Mouse (Mus musculus): Measurements from ENCODE around the gene Gm10142. TPM values are rescaled to one million over a fixed set of nuclear protein-coding genes. Genes with fewer than 3 reads are reported as not detected.
"Not testable (repeated sequence)": the region's sequence is repeated elsewhere in the genome, so short reads cannot be mapped to it uniquely, and the experiment has no call there.

Gm10142 gene
- polyA plus RNA-seq (2016; fragmentation: Nextera tagmentation; extraction: Ambion mirVana), result not detected in 2 replicates

- peaks cover 11% of the 10 kb centered on the region; the same call in 1 of the 2 replicates for H3K9me3 ChIP-seq
- H3K4me3 ChIP-seq, result no peak within 1 kb of the TSS
- no peaks in the 10 kb centered on the region for H3K4me1 ChIP-seq
- DNase-seq (ENCODE audit: extremely low spot score, low spot score), result no peak
- H3K27ac ChIP-seq, result no peak within 1 kb of the TSS
- 90% methylated on average over 1 of the region's 1 CpGs for WGBS
- no peaks in the 10 kb centered on the region for H3K36me3 ChIP-seq (replicated peaks)
- H3K27me3 ChIP-seq (ENCODE audit: poor library complexity, severe bottlenecking), result no peaks in the 10 kb centered on the region
Measured at GRCm38 (mm10) chr10:77715507-77715906, at the start of gene Gm10142. Gene Gm10142 (plus strand): TSS chr10:77715807.

GRCm38 (mm10) chr10:77666342-77666741 is 49.3 kb upstream of the Gm10142 start:
- no peak for DNase-seq (ENCODE audit: extremely low spot score, low spot score)
- WGBS, result 89% methylated on average over 8 of the region's 8 CpGs
- H3K36me3 ChIP-seq (replicated peaks), result no peaks in the 10 kb centered on the region

GRCm38 (mm10) chr10:77667402-77667801 is 48.2 kb upstream of the Gm10142 start:
- 88% methylated on average over 4 of the region's 4 CpGs for WGBS
- DNase-seq (ENCODE audit: extremely low spot score, low spot score), result no peak
- Histone ChIP-seq H3K9me3 (no peaks in the 10 kb centered on the region), H3K27ac (no peak overlapping the region), H3K36me3 (replicated peaks) (no peaks in the 10 kb centered on the region), H3K27me3 (ENCODE audit: poor library complexity, severe bottlenecking) (peaks cover 5% of the 10 kb centered on the region; the same call in 1 of the 2 replicates), H3K4me1 (no peaks in the 10 kb centered on the region), H3K4me3 (no peak overlapping the region)

More at GRCm38 (mm10) chr10:77666342-77666741, 49.3 kb upstream of the Gm10142 start:
- no peaks in the 10 kb centered on the region for H3K4me1 ChIP-seq
- H3K27me3 ChIP-seq (ENCODE audit: poor library complexity, severe bottlenecking), result peaks cover 5% of the 10 kb centered on the region; the same call in 1 of the 2 replicates
- H3K9me3 ChIP-seq, result peaks cover under 1% of the 10 kb centered on the region; the same call in 1 of the 2 replicates
- H3K27ac ChIP-seq, result no peak overlapping the region
- H3K4me3 ChIP-seq, result no peak overlapping the region

GRCm38 (mm10) chr10:77670710-77671109 is 44.9 kb upstream of the Gm10142 start:
- peaks cover 13% of the 10 kb centered on the region for H3K27me3 ChIP-seq (ENCODE audit: poor library complexity, severe bottlenecking)
- H3K4me3 ChIP-seq, result no peak overlapping the region
- DNase-seq (ENCODE audit: extremely low spot score, low spot score), result no peak
- H3K9me3 ChIP-seq, result no peaks in the 10 kb centered on the region
- no peaks in the 10 kb centered on the region for H3K36me3 ChIP-seq (replicated peaks)
- 79% methylated on average over 4 of the region's 4 CpGs for WGBS
- peaks cover 24% of the 10 kb centered on the region for H3K4me1 ChIP-seq
- peak overlapping the region; percentile 41; the same call in 1 of the 2 replicates for H3K27ac ChIP-seq

- H3K36me3 ChIP-seq (replicated peaks), result no peaks in the 10 kb centered on the region
- DNase-seq (ENCODE audit: extremely low spot score, low spot score), result no peak
- peaks cover 24% of the 10 kb centered on the region for H3K4me1 ChIP-seq
- 0 out of 2 replicates have a peak overlapping the region, but pooled peaks have one; percentile 41 for H3K27ac ChIP-seq
- WGBS, result 83% methylated on average over 4 of the region's 4 CpGs
- H3K9me3 ChIP-seq, result no peaks in the 10 kb centered on the region
- peaks cover 21% of the 10 kb centered on the region for H3K27me3 ChIP-seq (ENCODE audit: poor library complexity, severe bottlenecking)
- H3K4me3 ChIP-seq, result no peak overlapping the region
Measured at GRCm38 (mm10) chr10:77671519-77671918, 44.1 kb upstream of the Gm10142 start.

DNA sequence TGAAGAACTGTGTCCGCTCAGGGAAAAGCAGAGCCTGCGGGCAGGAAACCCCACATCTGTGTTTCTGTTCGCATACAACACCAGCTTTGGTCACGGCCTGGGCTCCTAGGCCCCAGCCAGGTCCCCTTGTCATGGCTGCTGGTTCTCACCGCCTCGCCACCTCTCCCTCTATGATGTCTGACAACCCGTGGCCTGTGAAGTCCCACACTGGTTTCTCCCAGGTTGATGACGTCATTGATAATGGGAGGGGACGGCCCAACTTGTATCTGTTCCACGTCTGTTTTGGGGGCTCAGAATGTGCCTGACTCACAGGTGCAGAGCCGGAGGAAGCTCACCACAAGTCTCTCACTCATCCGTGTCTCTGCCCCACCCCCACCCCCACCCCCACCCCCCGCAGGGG is 41.8 kb upstream of the Gm10142 start:
- DNase-seq (ENCODE audit: extremely low spot score, low spot score), result no peak
- Histone ChIP-seq H3K9me3 (no peaks in the 10 kb centered on the region), H3K27ac (no peak overlapping the region), H3K27me3 (ENCODE audit: poor library complexity, severe bottlenecking) (peaks cover 43% of the 10 kb centered on the region), H3K4me1 (peaks cover 42% of the 10 kb centered on the region), H3K4me3 (no peak overlapping the region), H3K36me3 (replicated peaks) (no peaks in the 10 kb centered on the region)
- WGBS, result 60% methylated on average over 13 of the region's 13 CpGs

- peak; percentile 55 for DNase-seq (ENCODE audit: extremely low spot score, low spot score)
- WGBS, result under 1% methylated on average over 35 of the region's 35 CpGs
- Histone ChIP-seq H3K36me3 (replicated peaks) (no peaks in the 10 kb centered on the region), H3K4me3 (peak overlapping the region; percentile 52), H3K9me3 (no peaks in the 10 kb centered on the region), H3K27me3 (ENCODE audit: poor library complexity, severe bottlenecking) (peaks cover 56% of the 10 kb centered on the region), H3K27ac (peak overlapping the region; percentile 78), H3K4me1 (peaks cover 48% of the 10 kb centered on the region)
Measured at GRCm38 (mm10) chr10:77677562-77677961, 38.0 kb upstream of the Gm10142 start.

GRCm38 (mm10) chr10:77682994-77683393 is 32.6 kb upstream of the Gm10142 start:
- no peak for DNase-seq (ENCODE audit: extremely low spot score, low spot score)
- Histone ChIP-seq H3K27me3 (ENCODE audit: poor library complexity, severe bottlenecking) (peaks cover 74% of the 10 kb centered on the region), H3K27ac (no peak overlapping the region), H3K36me3 (replicated peaks) (no peaks in the 10 kb centered on the region), H3K4me3 (no peak overlapping the region), H3K9me3 (no peaks in the 10 kb centered on the region), H3K4me1 (peaks cover 45% of the 10 kb centered on the region)
- WGBS, result 84% methylated on average over 7 of the region's 7 CpGs

- H3K9me3 ChIP-seq, result no peaks in the 10 kb centered on the region
Measured at GRCm38 (mm10) chr10:77684181-77684580, 31.4 kb upstream of the Gm10142 start.

DNA sequence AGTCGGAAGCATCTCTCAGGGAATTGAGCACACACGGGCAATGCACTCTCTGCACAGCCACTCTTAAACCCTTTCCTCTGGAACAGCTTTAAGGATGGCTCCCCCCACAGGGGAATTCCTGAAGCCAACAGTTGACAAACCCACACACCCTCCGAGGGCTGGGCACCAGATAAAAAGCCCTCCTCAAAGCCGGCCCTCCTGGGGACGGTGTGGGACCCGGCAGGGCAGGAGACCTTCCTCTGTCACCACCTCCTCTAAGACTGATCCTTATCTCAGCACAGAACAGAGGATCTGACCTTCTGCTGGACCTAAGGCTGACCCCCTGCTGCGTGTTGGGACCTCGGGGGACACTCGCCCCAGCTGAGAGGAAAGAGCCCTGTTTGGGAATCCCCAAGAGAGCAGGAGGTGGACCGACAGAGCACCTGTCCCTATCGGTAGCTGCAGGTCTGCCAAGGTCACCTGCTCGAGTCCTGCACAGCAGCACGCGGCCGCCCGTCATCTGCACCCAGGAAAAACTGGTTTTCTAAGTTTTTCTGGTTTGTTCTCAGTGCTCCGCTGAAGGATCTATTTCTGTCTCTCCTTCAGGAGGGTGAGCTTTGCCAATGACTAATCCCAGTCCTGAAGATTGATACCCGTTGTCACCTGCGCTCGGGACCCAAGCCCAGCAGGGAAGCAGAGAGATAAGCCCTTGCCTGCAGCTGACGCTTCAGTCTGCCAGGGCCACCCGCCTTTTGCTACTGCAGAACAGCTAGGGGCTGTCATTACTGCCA is 29.5 kb upstream of the Gm10142 start, which contains the start of gene Tspear:
Gene Tspear (plus strand): TSS at position 675 of the 770 bp plus-strand sequence.
- peaks cover 54% of the 10 kb centered on the region for H3K4me1 ChIP-seq
- no peak within 1 kb of the TSS for H3K27ac ChIP-seq
- no peaks in the 10 kb centered on the region for H3K9me3 ChIP-seq
- no peak for DNase-seq (ENCODE audit: extremely low spot score, low spot score)
- 6% methylated on average over 22 of the region's 22 CpGs for whole genome bisulfite sequencing
- no peaks in the 10 kb centered on the region for H3K36me3 ChIP-seq (replicated peaks)
- no peak within 1 kb of the TSS for H3K4me3 ChIP-seq
- H3K27me3 ChIP-seq (ENCODE audit: poor library complexity, severe bottlenecking), result peaks cover 78% of the 10 kb centered on the region

More at GRCm38 (mm10) chr10:77684181-77684580, 31.4 kb upstream of the Gm10142 start:
- DNase-seq (ENCODE audit: extremely low spot score, low spot score), result no peak
- H3K27me3 ChIP-seq (ENCODE audit: poor library complexity, severe bottlenecking), result peaks cover 74% of the 10 kb centered on the region
- no peak overlapping the region for H3K27ac ChIP-seq
- H3K4me3 ChIP-seq, result no peak overlapping the region
- WGBS, result 40% methylated on average over 8 of the region's 8 CpGs
- no peaks in the 10 kb centered on the region for H3K36me3 ChIP-seq (replicated peaks)
- H3K4me1 ChIP-seq, result peaks cover 43% of the 10 kb centered on the region

GRCm38 (mm10) chr10:77687021-77687420 is 28.6 kb upstream of the Gm10142 start:
- 22% methylated on average over 10 of the region's 10 CpGs for WGBS
- no peak for DNase-seq (ENCODE audit: extremely low spot score, low spot score)
- peaks cover 54% of the 10 kb centered on the region for H3K4me1 ChIP-seq

DNA sequence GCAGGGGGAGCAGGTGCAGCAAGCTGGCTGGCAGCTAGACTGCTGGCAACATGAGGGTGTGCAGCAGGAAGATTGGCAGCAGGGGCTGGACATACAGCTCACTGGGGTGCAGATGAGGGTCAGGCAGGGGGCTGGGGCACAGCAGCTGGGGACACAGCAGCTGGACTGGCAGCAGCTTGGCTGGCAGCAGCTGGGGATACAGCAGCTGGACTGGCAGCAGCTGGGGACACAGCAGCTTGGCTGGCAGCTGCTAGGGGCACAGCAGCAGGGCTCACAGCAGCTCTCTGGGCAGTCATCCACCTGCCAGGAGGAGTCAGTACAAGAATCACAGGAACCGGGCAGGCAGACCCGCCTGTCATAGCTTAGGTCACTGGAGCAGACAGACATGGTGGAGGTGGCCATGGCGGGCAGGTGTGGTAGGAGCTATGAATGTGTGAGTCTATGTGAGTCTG is 25.2 kb upstream of the Gm10142 start, which contains the start of gene Gm19402:
Gene Gm19402 (minus strand): TSS at position 402 of the 452 bp plus-strand sequence.
- peaks cover 47% of the 10 kb centered on the region for H3K4me1 ChIP-seq
- H3K27ac ChIP-seq, result peak within 1 kb of the TSS; percentile 35; the same call in 1 of the 2 replicates
- 60% methylated on average over 3 of the region's 3 CpGs for WGBS

More at GRCm38 (mm10) chr10:77687021-77687420, 28.6 kb upstream of the Gm10142 start:
- H3K36me3 ChIP-seq (replicated peaks), result no peaks in the 10 kb centered on the region
- no peaks in the 10 kb centered on the region for H3K9me3 ChIP-seq
- H3K4me3 ChIP-seq, result no peak overlapping the region
- peaks cover 83% of the 10 kb centered on the region for H3K27me3 ChIP-seq (ENCODE audit: poor library complexity, severe bottlenecking)
- H3K27ac ChIP-seq, result no peak overlapping the region

GRCm38 (mm10) chr10:77697133-77697532 is 18.5 kb upstream of the Gm10142 start, which contains the start of gene Gm9508:
Gene Gm9508 (minus strand): TSS chr10:77697233.
- Histone ChIP-seq H3K36me3 (replicated peaks) (no peaks in the 10 kb centered on the region), H3K27ac (no peak within 1 kb of the TSS), H3K27me3 (ENCODE audit: poor library complexity, severe bottlenecking) (no peaks in the 10 kb centered on the region), H3K9me3 (no peaks in the 10 kb centered on the region; the same call in 1 of the 2 replicates), H3K4me3 (no peak within 1 kb of the TSS), H3K4me1 (peaks cover 21% of the 10 kb centered on the region)
- WGBS, result 43% methylated on average over 4 of the region's 4 CpGs
- no peak for DNase-seq (ENCODE audit: extremely low spot score, low spot score)

More for the DNA sequence above, 25.2 kb upstream of the Gm10142 start, which contains the start of gene Gm19402:
- DNase-seq (ENCODE audit: extremely low spot score, low spot score); H3K9me3 ChIP-seq; H3K4me3 ChIP-seq; H3K36me3 ChIP-seq (replicated peaks): not testable (repeated sequence)
- H3K27me3 ChIP-seq (ENCODE audit: poor library complexity, severe bottlenecking), result peaks cover 55% of the 10 kb centered on the region

Data from forebrain, embryonic 10.5 days (tissue).